Mouse (Mus musculus) frontal cortex, postnatal 14 days (tissue): ENCODE data around the gene Mrpl39.

Experiments used
- DNase-seq, 2 experiments: peaks; one replicate each; pipeline ENCODE4 v3.0.0; 2022; ENCODE audit warnings: low spot score in 2 of 2

Mrpl39 gene

DNA sequence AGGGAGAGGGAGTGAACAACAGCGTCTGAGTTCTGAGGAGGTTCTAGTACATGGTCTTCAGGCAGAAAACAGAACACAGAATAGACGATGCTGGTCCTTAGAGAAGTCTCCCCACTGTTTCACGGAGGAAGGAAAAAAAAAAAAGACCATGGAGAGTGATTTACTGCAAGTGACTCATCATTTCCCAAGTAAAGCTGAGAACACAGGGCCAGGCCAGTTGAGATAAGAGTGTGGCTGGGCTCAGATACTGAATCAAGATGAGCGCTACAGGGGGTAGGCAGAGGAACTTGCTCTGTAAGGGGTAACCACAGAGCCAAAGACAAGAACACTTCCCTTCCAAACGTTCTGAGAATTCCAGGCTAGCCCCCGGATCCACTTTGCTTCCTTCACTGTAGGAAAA, 36.8 kb downstream of the Mrpl39 start:
- DNase-seq = no peak

- no peak for DNase-seq
These were observed 39.4 kb downstream of the Mrpl39 start for GRCm38 (mm10) chr16:84696178-84696577.

DNA sequence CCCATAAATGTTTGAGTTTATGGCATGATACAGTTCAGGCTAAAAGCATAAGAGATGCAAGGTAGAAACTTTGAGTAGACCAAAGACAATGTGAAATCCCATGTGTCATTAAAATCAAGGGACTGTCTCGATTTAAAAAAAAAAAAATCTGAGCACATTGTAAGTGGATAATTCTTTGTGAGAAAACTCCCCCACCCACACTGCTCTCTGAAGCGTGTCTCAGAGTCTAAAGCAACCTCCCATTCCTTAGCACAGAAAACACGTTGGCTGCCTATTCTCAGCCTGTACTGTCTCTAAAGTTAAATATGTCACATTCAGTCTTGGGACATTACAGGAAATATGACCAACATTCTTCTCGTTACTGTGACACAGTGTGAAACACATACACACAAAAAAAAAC, 53.6 kb downstream of the Mrpl39 start:
- no peak for DNase-seq

- DNase-seq = no peak
These were observed 54.8 kb downstream of the Mrpl39 start for GRCm38 (mm10) chr16:84680760-84681159.

DNA sequence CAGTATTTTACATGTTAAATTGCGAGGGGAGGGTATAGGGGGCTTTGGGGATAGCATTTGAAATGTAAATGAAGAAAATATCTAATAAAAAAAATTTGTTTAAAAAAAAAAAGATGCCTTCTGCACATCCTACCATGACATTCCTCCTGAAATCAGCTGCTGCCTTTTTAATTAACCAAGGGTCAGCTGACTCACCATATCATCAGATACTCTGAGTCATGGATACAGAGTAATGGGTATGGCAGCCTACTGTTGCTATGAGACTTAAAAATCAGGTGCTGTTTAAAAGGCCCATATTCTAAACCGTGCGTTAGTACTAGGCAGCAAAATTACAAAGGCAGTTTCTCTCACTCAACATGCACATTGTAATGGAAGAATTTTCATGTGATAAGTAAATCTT, 58.2 kb downstream of the Mrpl39 start:
- no peak for DNase-seq
